Mouse (Mus musculus) forebrain, embryonic 16.5 days (tissue): Measurements from ENCODE around the gene Igsf9. TPM values are rescaled to one million over a fixed set of nuclear protein-coding genes. Genes with fewer than 3 reads are reported as not detected.

ENCODE experiments used
- ATAC-seq: fragments of 200-750 bp; cut with Nextera tagmentation; 2 replicates; pipeline ENCODE4 v1.8.0; 2017; ENCODE audit warnings: mild to moderate bottlenecking, moderate library complexity
- H3K27ac ChIP-seq: fragments of 300-500 bp; sonication (generic); 2 replicates; pipeline ENCODE4 v1.5.1; 2014; ENCODE audit warnings: low read length, control low read depth
- H3K27me3 ChIP-seq: fragments of 300-500 bp; sonication (generic); replicated peaks from 2 replicates; pipeline ENCODE4 v1.6.1; 2014; ENCODE audit warnings: low read length; ENCODE audit not compliant: control insufficient read depth, insufficient read depth
- H3K36me3 ChIP-seq: fragments of 300-500 bp; sonication (generic); 2 replicates; pipeline ENCODE4 v1.6.1; 2014; ENCODE audit not compliant: control insufficient read depth, insufficient read depth
- H3K4me1 ChIP-seq: fragments of 300-500 bp; sonication (generic); replicated peaks from 2 replicates; pipeline ENCODE4 v1.6.1; 2014; ENCODE audit warnings: low read length; ENCODE audit not compliant: control insufficient read depth, insufficient read depth
- H3K4me2 ChIP-seq: fragments of 300-500 bp; sonication (generic); 2 replicates; pipeline ENCODE4 v1.6.1; 2014; ENCODE audit warnings: mild to moderate bottlenecking, low read length, control low read depth
- H3K4me3 ChIP-seq: fragments of 300-500 bp; sonication (generic); replicated peaks from 2 replicates; pipeline ENCODE4 v1.5.1; 2014; ENCODE audit warnings: mild to moderate bottlenecking, low read length, control low read depth
- H3K9ac ChIP-seq: fragments of 300-500 bp; sonication (generic); replicated peaks from 2 replicates; pipeline ENCODE4 v1.6.1; 2014; ENCODE audit warnings: low read depth, low read length, control low read depth
- H3K9me3 ChIP-seq: fragments of 300-500 bp; sonication (generic); 2 replicates; pipeline ENCODE4 v1.6.1; 2016; ENCODE audit warnings: low read length; ENCODE audit not compliant: control insufficient read depth
- WGBS: fragments of 180-500 bp; shearing (Covaris S2); extraction: QIAGEN DNeasy Blood & Tissue Kit; methylation state at CpG from one replicate; pipeline ENCODE4 v1.1.7; 2014; 5-methylcytosine and 5-hydroxymethylcytosine counted together
- polyA plus RNA-seq: library from polyadenylated mRNA; unstranded; fragments of >200 nt; fragmentation: Nextera tagmentation; extraction: Ambion mirVana; gene quantifications from 2 replicates; pipeline ENCODE4 v1.2.1, GENCODE M21; 2015

Gene Igsf9
- polyA plus RNA-seq, 1 experiment from 2014 or later: 89.9 TPM

DNA sequence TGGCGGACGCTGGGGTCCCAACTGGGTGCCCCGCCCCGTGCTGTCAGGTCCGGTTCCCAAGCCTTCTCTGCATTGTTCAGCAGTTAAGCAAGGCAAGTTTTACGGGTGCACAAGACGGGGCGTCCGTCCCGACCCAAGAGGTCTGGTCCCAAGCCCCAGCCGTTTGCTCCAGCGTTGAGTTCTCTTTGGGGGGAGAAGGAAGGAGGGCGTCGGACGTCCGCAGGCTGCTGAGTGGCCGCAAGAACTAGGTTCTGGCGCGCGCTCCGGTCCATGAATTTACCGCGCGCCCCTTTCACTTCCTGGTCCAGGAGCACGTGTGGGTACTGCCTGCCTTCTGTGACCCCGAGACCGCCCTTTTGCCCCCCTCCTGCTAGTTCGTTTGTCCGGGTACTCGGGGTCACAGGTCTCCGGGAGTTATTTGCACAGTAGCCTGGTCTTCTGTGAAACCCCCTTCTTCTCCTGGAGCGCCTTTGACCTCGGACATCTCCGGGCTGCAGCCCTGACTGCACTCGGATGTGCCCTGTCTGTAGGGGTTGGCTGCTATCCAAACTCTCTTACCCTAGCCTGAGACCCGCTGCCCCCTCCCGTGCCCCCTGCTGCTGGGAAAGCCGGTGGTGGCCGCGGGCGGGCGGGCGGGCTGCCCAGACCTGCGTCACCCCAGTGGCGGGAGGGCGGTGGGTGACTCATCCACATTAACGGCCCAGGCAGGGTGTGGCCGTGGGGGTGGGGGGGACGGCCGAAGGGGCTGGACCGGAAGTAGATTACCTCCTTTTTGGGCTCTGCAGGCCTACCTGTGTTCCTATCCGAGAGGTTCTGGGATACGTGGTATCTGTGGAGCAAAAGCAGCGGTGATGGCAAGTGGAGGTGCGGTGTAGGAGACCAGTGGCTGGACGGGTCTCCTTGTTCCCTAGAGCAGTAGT is 19.1 kb downstream of the Igsf9 start:
- Histone ChIP-seq H3K4me3 (peak overlapping the region; percentile 36), H3K9me3 (no peaks in the 10 kb centered on the region), H3K36me3 (peaks cover 20% of the 10 kb centered on the region), H3K27me3 (peaks cover 15% of the 10 kb centered on the region), H3K9ac (peak overlapping the region; percentile 30), H3K27ac (no peak overlapping the region), H3K4me2 (peak overlapping the region; percentile 48), H3K4me1 (peaks cover 26% of the 10 kb centered on the region)
- 2% methylated on average over 56 of the region's 56 CpGs for WGBS
- no peak; the same call in 1 of the 2 replicates for ATAC-seq

DNA sequence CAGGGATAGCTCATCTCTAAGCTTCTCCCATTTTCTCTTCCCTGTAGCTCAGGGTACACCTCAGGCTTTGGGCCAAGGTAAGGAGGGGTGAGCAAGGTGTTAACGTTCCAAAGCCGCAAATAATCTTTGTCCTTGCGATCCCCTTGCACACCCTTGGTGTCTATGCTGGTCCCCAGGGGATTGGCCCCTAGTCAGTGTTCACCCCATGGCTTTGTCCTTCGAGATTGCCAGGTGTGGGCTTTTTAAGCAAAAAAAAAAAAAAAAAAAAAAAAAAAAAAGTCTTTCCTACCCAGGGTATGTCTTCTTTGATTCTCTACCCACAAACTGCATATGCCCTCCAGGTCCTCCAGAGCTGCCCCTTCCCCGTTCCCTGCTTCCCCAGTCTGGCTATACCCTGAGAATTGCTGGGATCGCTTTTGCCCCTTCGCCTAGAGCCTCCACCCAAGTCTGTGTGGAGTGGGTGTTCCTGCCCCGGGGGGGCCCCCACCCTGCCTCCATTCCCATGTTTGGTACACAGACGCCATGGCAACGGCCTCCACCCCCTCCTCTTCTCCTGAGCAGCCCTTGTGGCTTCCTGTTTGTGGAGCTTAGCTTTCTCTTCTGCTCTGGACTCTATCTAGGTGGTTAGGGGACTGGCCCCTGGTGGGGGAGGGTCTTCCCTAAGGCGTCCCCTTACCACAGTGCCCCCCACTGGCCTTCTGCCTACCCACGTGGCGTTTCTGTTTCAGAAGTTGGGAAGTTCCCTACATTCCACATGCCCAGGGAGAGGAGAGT is 20.0 kb downstream of the Igsf9 start:
- Histone ChIP-seq H3K27ac (no peak overlapping the region), H3K9ac (peak overlapping the region; percentile 30; the same call in 1 of the 2 replicates), H3K27me3 (peaks cover 15% of the 10 kb centered on the region), H3K9me3 (no peaks in the 10 kb centered on the region), H3K4me1 (peaks cover 26% of the 10 kb centered on the region), H3K4me2 (peak overlapping the region; percentile 48), H3K36me3 (peaks cover 12% of the 10 kb centered on the region), H3K4me3 (peak overlapping the region; percentile 36)
- WGBS: 38% methylated on average over 12 of the region's 13 CpGs
- ATAC-seq: no peak

DNA sequence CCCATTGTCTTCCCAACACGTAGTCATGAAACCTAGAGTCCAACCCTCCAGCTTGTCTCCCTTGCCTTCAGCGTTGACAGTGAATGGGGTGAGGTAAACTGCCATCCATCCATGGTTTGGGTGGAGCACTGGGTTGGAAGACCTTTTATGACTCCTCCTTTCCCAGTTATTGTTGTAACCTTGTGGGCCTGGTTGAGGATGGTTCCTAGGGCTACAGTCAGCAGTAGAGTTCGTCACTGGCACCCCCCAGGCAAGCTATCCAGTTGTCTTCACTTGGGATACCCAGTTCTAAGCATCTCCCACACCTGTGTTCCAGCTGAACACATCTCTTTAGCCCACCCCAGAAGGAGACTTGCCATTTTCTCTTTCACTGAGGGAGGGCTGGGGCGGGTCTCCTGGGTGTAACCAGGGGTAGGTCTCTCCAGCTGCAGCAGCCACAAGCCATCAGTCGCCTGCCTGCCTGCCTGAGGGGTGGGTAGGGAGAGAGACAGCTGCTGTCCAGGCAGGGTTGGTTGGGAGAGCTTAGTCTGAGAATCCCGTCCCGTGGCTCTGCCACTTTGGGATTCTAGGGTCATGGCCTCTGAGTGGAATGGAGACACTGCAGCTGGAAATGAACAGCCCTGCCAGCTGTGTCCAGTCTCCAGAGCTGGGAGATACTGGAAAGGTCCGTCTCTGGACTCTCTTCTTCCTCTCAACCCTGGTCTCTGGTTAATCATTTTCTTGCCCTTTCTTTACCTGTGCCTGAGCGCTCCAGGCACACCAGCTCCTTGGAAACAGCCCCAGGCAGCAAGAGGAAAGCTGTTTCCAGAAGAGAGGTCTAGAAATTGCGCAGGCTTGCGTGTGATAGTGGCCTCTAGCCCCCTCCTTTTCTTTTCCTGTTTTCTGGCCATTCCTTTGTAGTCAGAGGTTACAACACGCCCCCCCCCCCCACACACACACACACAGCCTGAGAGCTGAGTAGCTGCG is 20.8 kb downstream of the Igsf9 start:
- peak overlapping the region; percentile 48 for H3K4me2 ChIP-seq
- peaks cover 26% of the 10 kb centered on the region for H3K4me1 ChIP-seq
- H3K27ac ChIP-seq: no peak overlapping the region
- H3K4me3 ChIP-seq: no peak overlapping the region
- no peak for ATAC-seq
- H3K36me3 ChIP-seq: peaks cover 4% of the 10 kb centered on the region; the same call in 1 of the 2 replicates
- 47% methylated on average over 12 of the region's 13 CpGs for WGBS
- peaks cover 15% of the 10 kb centered on the region for H3K27me3 ChIP-seq
- no peaks in the 10 kb centered on the region for H3K9me3 ChIP-seq
- no peak overlapping the region for H3K9ac ChIP-seq

DNA sequence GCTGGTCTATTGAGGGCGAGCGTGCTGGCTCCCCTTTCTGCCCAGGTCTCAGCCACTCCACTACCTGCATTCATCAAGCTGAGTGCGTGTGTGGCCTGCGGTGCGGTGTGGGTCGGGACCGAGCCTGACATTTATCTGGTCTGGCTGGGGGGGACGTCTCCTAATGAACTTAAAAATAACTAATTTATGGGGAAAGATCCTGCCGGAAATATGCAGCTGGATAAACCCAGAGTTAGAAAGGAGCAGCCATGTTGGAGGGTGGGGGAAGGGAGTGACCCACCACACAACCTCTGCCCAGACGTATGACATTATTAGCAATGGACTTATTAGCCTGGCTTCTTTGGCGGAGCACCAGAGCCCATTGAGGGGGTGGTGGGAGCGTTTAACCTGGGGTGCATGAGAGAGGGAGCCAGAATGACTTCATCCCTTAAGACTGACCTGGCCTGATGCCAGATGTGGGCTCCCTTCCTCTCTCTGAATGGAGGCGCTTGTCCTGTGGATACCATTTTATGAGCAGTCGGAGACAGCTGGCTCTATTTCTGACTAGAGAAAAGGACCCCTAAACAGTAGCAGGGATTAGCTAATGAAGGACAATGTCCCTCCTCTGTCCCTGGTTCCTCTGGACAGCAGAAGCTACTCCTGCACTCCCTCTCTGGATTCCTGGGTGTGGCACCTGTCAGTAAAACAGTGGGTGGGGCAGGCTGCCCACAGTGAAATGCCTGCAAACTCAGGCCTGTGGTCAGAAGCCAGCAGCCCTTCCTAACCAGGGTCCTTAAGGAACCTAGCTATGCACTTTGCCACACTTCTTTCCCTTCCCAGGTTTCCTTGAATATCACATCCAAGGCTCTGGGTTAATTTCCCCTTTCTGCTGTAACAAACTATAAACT is 21.8 kb downstream of the Igsf9 start:
- ATAC-seq: no peak
- no peak overlapping the region for H3K4me3 ChIP-seq
- peaks cover 26% of the 10 kb centered on the region for H3K4me1 ChIP-seq
- H3K36me3 ChIP-seq: no peaks in the 10 kb centered on the region
- H3K4me2 ChIP-seq: 0 out of 2 replicates have a peak overlapping the region, but pooled peaks have one; percentile 22
- H3K9ac ChIP-seq: 0 out of 2 replicates have a peak overlapping the region, but pooled peaks have one; percentile 20
- WGBS: 24% methylated on average over 14 of the region's 14 CpGs
- peaks cover 15% of the 10 kb centered on the region for H3K27me3 ChIP-seq
- H3K9me3 ChIP-seq: no peaks in the 10 kb centered on the region
- H3K27ac ChIP-seq: no peak overlapping the region

DNA sequence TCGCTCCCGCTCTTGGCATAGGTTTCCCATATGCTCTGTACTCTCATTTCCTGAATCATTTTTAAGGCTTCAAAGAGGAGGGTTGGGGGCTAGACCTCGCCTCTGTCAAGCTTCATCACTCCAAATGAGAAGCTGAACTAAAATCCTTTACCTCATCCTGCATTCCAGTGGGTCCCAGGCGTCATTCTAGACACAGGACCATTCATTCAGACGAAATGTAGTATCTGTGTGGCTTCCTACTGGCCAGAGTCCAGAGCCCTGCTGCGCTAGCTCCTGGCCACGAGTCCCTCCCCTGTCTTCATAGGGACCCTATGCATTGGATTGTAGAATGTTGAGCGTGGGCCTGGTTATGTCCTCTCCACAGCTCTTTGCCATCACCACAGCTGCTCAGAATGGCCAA is 23.2 kb downstream of the Igsf9 start:
- Histone ChIP-seq H3K27ac (no peak overlapping the region), H3K27me3 (peaks cover 8% of the 10 kb centered on the region)

DNA sequence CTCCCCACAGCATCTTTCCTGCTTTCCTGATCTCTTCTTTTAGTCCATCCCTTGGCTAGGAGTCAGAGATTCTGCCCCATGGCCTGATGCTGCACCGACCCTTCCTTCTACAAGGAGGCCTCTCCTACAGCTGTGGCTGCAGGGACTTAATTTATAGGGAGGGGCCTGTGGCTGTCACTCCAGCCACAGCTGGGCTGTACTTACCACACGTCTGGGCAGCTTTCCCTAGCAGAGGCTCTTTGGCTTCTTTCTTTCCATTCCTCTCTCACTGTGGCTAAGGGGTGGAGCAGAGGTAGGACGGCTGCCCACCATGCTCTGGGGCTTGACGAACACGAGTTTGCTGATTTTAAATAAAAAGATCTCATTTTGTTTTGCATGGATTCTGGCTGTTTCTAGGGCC is 25.4 kb downstream of the Igsf9 start:
- Histone ChIP-seq H3K9me3 (no peaks in the 10 kb centered on the region), H3K4me1 (peaks cover 11% of the 10 kb centered on the region), H3K9ac (no peak overlapping the region), H3K27ac (no peak overlapping the region), H3K36me3 (no peaks in the 10 kb centered on the region), H3K27me3 (no peaks in the 10 kb centered on the region; the same call in 1 of the 2 replicates), H3K4me2 (no peak overlapping the region), H3K4me3 (no peak overlapping the region)
- ATAC-seq: no peak
- 61% methylated on average over 5 of the region's 5 CpGs for WGBS

More for the DNA sequence above, 23.2 kb downstream of the Igsf9 start:
- Histone ChIP-seq H3K9ac (no peak overlapping the region), H3K9me3 (no peaks in the 10 kb centered on the region), H3K4me1 (peaks cover 26% of the 10 kb centered on the region), H3K36me3 (no peaks in the 10 kb centered on the region), H3K4me2 (no peak overlapping the region), H3K4me3 (no peak overlapping the region)
- no peak for ATAC-seq
- WGBS: 57% methylated on average over 8 of the region's 8 CpGs

DNA sequence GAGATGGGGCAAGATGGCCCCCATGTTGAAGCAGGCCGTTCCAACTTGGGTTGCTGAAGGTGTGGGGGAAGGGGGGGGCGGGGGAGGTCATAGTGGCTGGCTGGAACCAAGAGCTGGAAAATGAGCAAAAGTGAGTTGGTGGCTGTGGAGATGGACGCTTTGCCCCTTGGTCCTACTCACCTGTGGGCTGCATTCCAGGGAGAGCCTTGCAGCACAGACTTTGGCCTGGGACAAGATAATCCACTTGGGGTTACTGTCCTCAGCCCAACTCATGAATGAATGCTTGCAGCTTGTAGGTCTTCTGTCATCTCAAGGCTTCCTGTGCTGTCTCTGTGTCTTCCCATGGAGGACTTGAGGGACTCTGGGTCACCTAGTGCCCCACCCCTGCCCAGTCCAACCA is 26.1 kb downstream of the Igsf9 start:
- no peak overlapping the region for H3K4me3 ChIP-seq
- no peaks in the 10 kb centered on the region for H3K36me3 ChIP-seq
- WGBS: 87% methylated on average over 3 of the region's 3 CpGs
- H3K27me3 ChIP-seq: no peaks in the 10 kb centered on the region
- H3K27ac ChIP-seq: no peak overlapping the region
- H3K9ac ChIP-seq: no peak overlapping the region
- H3K4me1 ChIP-seq: peaks cover 10% of the 10 kb centered on the region
- ATAC-seq: no peak
- H3K9me3 ChIP-seq: no peaks in the 10 kb centered on the region
- H3K4me2 ChIP-seq: no peak overlapping the region

DNA sequence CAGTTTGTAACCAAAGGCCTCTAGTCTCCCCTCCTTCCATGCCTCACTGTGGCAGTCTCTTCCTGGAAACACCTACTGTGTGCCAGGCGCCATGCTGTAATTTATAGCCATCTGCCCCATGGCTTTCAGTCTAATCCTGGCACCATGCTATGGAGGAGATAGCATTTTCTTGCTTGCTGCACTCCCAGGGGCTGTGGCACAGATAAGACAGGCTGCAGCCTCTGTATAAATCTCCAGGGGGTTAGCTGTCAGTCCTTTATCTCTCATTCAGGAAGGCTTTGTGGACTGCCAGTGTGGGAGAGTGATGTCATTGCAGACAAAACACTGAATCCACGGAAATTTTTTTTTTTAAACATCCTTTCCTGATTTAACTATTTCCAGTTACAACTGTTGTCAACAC is 26.6 kb downstream of the Igsf9 start:
- no peak for ATAC-seq
- Histone ChIP-seq H3K4me3 (no peak overlapping the region), H3K27ac (no peak overlapping the region)

More for the DNA sequence above, 26.6 kb downstream of the Igsf9 start:
- Histone ChIP-seq H3K9me3 (no peaks in the 10 kb centered on the region), H3K4me1 (peaks cover 6% of the 10 kb centered on the region), H3K27me3 (no peaks in the 10 kb centered on the region), H3K4me2 (no peak overlapping the region), H3K36me3 (no peaks in the 10 kb centered on the region), H3K9ac (no peak overlapping the region)
- WGBS: 52% methylated on average over 2 of the region's 2 CpGs
